Mouse (Mus musculus) ovary, postnatal 36 days (tissue): Measurements from ENCODE around the gene Rab26.

Source experiments
- DNase-seq: peaks from one replicate; pipeline ENCODE4 v3.0.0; 2022; ENCODE audit warnings: low spot score, mixed read lengths

The Rab26 gene

GRCm38 (mm10) chr17:24507806-24508460 is 26.1 kb downstream of the Rab26 start:
- no peak for DNase-seq

GRCm38 (mm10) chr17:24507129-24507664 is 26.8 kb downstream of the Rab26 start:
- no peak for DNase-seq

- peak; percentile 45 for DNase-seq
These were observed 27.5 kb downstream of the Rab26 start for GRCm38 (mm10) chr17:24506332-24507070.

GRCm38 (mm10) chr17:24505286-24505955 is 28.6 kb downstream of the Rab26 start:
- no peak for DNase-seq

- no peak for DNase-seq
These were observed 29.9 kb downstream of the Rab26 start for GRCm38 (mm10) chr17:24504085-24504484.

- DNase-seq, result no peak
These were observed 31.8 kb downstream of the Rab26 start for GRCm38 (mm10) chr17:24502208-24502607.

GRCm38 (mm10) chr17:24496026-24496425 is 38.0 kb downstream of the Rab26 start:
- no peak for DNase-seq

- no peak for DNase-seq
These were observed 38.6 kb downstream of the Rab26 start for GRCm38 (mm10) chr17:24495443-24495842.

- no peak for DNase-seq
These were observed 39.2 kb downstream of the Rab26 start for GRCm38 (mm10) chr17:24494627-24495335.

- DNase-seq, result no peak
These were observed 43.6 kb downstream of the Rab26 start for GRCm38 (mm10) chr17:24490399-24490798.

GRCm38 (mm10) chr17:24489265-24490030 is 44.6 kb downstream of the Rab26 start:
- DNase-seq, result peak; percentile 66

GRCm38 (mm10) chr17:24488662-24489264 is 45.2 kb downstream of the Rab26 start:
- peak; percentile 53 for DNase-seq

GRCm38 (mm10) chr17:24488186-24488661 is 45.8 kb downstream of the Rab26 start, which contains the start of gene Caskin1:
Caskin1 (plus strand) TSS chr17:24488601.
- DNase-seq, result peak; percentile 40

- DNase-seq, result no peak
These were observed 48.7 kb downstream of the Rab26 start for GRCm38 (mm10) chr17:24485090-24485860.

- DNase-seq, result no peak
These were observed 50.5 kb downstream of the Rab26 start for GRCm38 (mm10) chr17:24483495-24483894.

- DNase-seq, result no peak
These were observed 52.8 kb downstream of the Rab26 start for GRCm38 (mm10) chr17:24481027-24481815.

- no peak for DNase-seq
These were observed 53.7 kb downstream of the Rab26 start for GRCm38 (mm10) chr17:24480201-24480826.

- no peak for DNase-seq
These were observed 54.6 kb downstream of the Rab26 start for GRCm38 (mm10) chr17:24479431-24479830.
